Mouse (Mus musculus): ENCODE measurements around the gene Atad3a. TPM values are rescaled to one million over a fixed set of nuclear protein-coding genes. Genes with fewer than 3 reads are reported as not detected.
A peak's percentile ranks its signal among the peaks of the same experiment; 100 is the strongest.

Gene Atad3a
- polyA plus RNA-seq, 1 experiment from 2014 or later = 87.9 TPM

DNA sequence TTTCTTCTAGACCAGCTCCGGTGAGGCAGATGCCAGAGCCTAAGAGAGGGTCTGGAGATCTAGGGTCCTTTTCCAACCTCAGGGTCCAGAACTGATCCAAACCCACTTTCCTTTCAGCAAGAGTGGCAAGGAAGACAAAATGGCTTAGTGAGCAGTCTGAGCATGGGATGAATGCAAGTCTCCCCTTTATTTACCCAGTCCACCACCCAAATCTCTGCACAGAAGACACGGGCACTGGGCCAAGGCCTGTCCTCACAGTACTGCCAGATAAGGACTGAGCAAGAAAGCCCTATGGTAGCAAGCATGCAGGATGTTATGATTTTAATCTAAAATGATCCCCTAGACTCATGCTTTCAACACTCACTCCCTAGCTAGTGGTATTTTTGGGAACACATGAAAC lies 16.9 kb upstream of the Atad3a start:
- H3K4me2 ChIP-seq (ENCODE audit: low read length) = no peak overlapping the region
- 74% methylated on average over 2 of the region's 2 CpGs for WGBS
- H3K4me3 ChIP-seq (ENCODE audit: low read depth, low read length) = no peak overlapping the region
- H3K9ac ChIP-seq (ENCODE audit: low read depth, low read length) = no peak overlapping the region
- peaks cover 12% of the 10 kb centered on the region for H3K4me1 ChIP-seq (ENCODE audit: control insufficient read depth, insufficient read depth, low read length)
- H3K9me3 ChIP-seq (replicated peaks; ENCODE audit: control insufficient read depth, low read length, poor library complexity, severe bottlenecking) = no peaks in the 10 kb centered on the region
- no peak for ATAC-seq
- H3K36me3 ChIP-seq (ENCODE audit: control insufficient read depth, insufficient read depth, low read length) = no peaks in the 10 kb centered on the region
- H3K27ac ChIP-seq (ENCODE audit: low read length) = no peak overlapping the region
- H3K27me3 ChIP-seq (ENCODE audit: control insufficient read depth, insufficient read depth, low read depth, low read length) = peaks cover 4% of the 10 kb centered on the region

DNA sequence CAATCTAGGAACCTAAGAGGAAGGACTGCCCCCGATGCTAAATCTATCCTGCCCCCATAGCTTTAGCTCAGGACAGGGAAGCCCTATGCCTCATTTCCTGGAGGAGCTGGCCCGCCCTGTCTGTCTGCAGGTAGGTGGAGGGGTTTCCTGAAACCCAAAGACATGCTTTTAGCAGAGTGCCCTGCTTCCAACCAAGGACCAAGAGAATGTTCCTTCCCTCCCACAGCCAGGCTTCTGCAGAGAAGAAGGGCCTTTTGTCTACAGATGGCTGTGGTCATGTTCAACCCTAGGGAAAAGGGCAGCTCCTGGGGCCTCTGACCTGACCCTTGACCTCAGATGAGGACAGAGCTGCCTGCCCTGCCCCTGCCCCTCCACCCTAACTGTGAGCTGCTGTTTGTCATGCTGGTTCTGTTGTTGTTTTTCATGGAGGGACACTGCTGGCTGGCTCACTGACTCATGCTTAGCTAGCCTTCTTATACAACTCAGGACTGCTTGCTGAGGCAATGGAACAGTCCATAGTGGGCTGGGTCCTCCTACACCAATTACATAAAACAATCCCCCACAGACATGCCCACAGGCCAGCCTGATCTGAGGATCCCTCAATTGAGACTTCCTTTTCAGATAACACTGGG lies 15.9 kb upstream of the Atad3a start:
- Histone ChIP-seq H3K4me1 (ENCODE audit: control insufficient read depth, insufficient read depth, low read length) (peaks cover 11% of the 10 kb centered on the region), H3K9ac (ENCODE audit: low read depth, low read length) (no peak overlapping the region), H3K4me2 (ENCODE audit: low read length) (no peak overlapping the region), H3K9me3 (replicated peaks; ENCODE audit: control insufficient read depth, low read length, poor library complexity, severe bottlenecking) (no peaks in the 10 kb centered on the region), H3K4me3 (ENCODE audit: low read depth, low read length) (no peak overlapping the region), H3K27me3 (ENCODE audit: control insufficient read depth, insufficient read depth, low read depth, low read length) (peaks cover 4% of the 10 kb centered on the region), H3K27ac (ENCODE audit: low read length) (no peak overlapping the region), H3K36me3 (ENCODE audit: control insufficient read depth, insufficient read depth, low read length) (no peaks in the 10 kb centered on the region)
- ATAC-seq = no peak
- WGBS = 34% methylated on average over 2 of the region's 2 CpGs

DNA sequence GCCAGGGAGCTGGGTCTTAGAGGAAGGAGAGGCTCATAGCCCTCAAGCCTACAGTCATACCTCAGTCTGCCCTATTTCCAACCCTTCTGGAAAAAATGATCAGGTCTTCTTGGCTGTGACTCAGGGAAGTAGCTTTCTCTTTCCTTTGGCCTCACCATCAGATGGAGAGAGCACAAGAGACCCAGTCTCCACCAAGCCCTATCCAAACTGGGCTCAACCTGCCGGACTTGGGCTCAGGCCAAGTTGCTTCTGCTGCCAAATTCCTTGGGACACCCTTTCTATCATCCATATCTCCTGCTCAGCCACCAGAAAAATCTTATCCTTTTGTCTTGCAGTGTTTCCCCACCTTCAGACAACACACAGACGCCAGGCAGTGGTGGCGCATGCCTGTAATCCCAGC lies 15.0 kb upstream of the Atad3a start:
- 79% methylated on average over 3 of the region's 3 CpGs for WGBS
- Histone ChIP-seq H3K4me2 (ENCODE audit: low read length) (no peak overlapping the region), H3K27me3 (ENCODE audit: control insufficient read depth, insufficient read depth, low read depth, low read length) (peaks cover 4% of the 10 kb centered on the region), H3K4me3 (ENCODE audit: low read depth, low read length) (no peak overlapping the region), H3K27ac (ENCODE audit: low read length) (peak overlapping the region; percentile 23), H3K9me3 (replicated peaks; ENCODE audit: control insufficient read depth, low read length, poor library complexity, severe bottlenecking) (no peaks in the 10 kb centered on the region), H3K4me1 (ENCODE audit: control insufficient read depth, insufficient read depth, low read length) (peaks cover 11% of the 10 kb centered on the region), H3K9ac (ENCODE audit: low read depth, low read length) (no peak overlapping the region), H3K36me3 (ENCODE audit: control insufficient read depth, insufficient read depth, low read length) (no peaks in the 10 kb centered on the region)
- no peak for ATAC-seq

DNA sequence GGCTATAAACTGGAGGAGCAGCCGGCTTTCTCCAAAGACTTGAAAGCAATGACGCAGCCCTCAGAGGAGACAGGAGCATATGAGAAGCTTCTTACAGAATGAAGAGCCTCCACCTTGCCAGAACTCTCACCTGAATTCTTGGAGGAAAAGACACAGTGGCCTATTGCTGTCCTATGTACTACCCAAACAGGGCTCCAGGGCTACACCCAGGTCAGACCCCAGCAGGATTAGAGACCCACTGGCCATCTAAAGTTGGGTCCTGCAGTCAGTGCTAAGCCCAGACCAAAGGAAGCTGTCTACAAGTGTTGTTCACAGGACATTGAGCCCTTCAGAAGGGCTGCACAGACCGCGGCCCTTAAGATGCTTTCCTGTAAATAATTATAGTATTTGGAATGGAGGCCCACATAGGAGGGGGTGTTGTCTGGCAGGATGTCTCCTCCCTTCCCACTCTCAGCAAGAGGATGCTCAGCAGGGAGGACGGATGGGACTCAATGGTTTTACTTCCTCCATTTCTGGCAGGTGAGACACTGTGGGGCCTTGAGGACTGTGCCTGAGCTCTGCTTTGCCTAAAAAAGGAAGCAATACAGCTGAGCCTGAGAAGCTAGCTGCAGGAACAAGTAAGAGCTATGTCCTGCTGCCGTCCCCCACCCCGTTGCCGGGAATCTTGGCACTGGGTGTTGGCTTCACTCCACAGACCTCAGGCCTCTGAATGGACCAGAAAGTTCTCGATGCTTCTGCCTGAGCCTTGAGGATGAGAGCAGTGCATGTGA lies 14.3 kb upstream of the Atad3a start:
- peak overlapping the region; percentile 77 for H3K27ac ChIP-seq (ENCODE audit: low read length)
- H3K9ac ChIP-seq (ENCODE audit: low read depth, low read length) = peak overlapping the region; percentile 66
- peaks cover 4% of the 10 kb centered on the region for H3K27me3 ChIP-seq (ENCODE audit: control insufficient read depth, insufficient read depth, low read depth, low read length)
- H3K9me3 ChIP-seq (replicated peaks; ENCODE audit: control insufficient read depth, low read length, poor library complexity, severe bottlenecking) = no peaks in the 10 kb centered on the region
- 56% methylated on average over 9 of the region's 9 CpGs for WGBS
- H3K4me2 ChIP-seq (ENCODE audit: low read length) = peak overlapping the region; percentile 80
- H3K4me3 ChIP-seq (ENCODE audit: low read depth, low read length) = peak overlapping the region; percentile 46
- peaks cover 15% of the 10 kb centered on the region for H3K4me1 ChIP-seq (ENCODE audit: control insufficient read depth, insufficient read depth, low read length)
- no peaks in the 10 kb centered on the region for H3K36me3 ChIP-seq (ENCODE audit: control insufficient read depth, insufficient read depth, low read length)
- ATAC-seq = peak; percentile 6

DNA sequence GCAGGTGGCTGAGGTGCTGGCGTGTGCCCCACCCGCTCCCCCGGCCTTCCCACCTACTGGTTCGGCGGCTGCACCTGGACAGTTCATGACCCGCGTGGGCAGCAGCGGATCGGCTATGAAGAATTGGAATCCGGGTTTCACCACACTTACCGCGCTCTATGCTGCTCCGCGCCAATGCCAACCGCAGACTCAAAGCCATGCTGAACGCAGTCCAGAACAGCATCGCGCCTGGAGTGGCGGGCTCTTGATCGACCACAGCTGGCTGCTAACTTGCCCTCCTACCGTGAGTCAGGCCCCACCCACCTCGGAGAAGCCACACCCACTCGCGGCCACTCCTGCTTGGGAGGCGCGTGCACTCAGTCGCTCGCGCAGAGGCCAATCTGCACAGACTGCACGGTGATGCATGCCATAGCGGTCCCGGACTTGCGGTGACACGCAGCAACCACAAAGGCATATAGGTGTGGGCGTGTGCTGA lies 13.4 kb upstream of the Atad3a start, which contains the start of gene Vwa1:
TSS of gene Vwa1 (minus strand) at position 419 of the 475 bp plus-strand sequence.
- Histone ChIP-seq H3K27me3 (ENCODE audit: control insufficient read depth, insufficient read depth, low read depth, low read length) (peaks cover 4% of the 10 kb centered on the region), H3K9ac (ENCODE audit: low read depth, low read length) (peak within 1 kb of the TSS; percentile 66), H3K27ac (ENCODE audit: low read length) (peak within 1 kb of the TSS; percentile 77), H3K4me1 (ENCODE audit: control insufficient read depth, insufficient read depth, low read length) (peaks cover 15% of the 10 kb centered on the region), H3K4me3 (ENCODE audit: low read depth, low read length) (peak within 1 kb of the TSS; percentile 46), H3K9me3 (replicated peaks; ENCODE audit: control insufficient read depth, low read length, poor library complexity, severe bottlenecking) (no peaks in the 10 kb centered on the region), H3K4me2 (ENCODE audit: low read length) (peak within 1 kb of the TSS; percentile 80), H3K36me3 (ENCODE audit: control insufficient read depth, insufficient read depth, low read length) (no peaks in the 10 kb centered on the region)
- WGBS = 2% methylated on average over 34 of the region's 35 CpGs
- ATAC-seq = peak; percentile 82

DNA sequence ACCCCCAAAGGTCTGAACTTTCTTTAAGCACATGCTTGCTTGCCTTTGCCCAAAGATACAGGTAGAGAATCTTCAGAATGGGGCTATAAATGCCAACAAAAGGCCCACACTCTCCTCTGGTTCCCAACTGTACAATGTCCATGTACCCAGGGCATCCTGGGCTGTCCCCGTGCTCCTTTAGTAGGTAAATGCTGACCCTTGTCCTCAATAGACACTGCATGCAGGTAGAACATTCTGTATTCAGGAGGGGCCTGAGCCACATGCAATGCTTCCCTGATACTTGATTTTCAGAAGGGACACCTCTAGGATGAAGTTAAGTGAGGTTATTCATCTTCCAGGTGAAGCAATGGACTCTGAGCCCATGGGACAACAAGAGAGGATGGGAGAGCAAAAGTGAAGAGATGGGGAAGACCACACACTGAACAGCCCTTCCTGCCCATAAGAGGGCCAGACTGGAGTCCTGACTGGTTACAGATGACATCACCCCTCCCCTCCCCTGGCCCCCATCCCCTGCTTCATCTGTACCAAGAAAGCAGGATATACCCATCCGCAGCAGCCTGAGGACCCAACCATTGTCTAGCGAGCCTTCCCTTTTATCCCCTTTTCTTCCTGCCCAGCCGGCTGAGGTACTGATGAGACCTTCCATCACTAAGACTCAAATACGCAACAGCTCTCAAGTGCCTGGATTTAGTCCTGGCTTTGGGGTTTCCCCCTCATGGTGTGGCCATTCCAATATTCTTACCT lies 12.6 kb upstream of the Atad3a start:
- Histone ChIP-seq H3K27me3 (ENCODE audit: control insufficient read depth, insufficient read depth, low read depth, low read length) (peaks cover 4% of the 10 kb centered on the region), H3K36me3 (ENCODE audit: control insufficient read depth, insufficient read depth, low read length) (no peaks in the 10 kb centered on the region), H3K4me2 (ENCODE audit: low read length) (peak overlapping the region; percentile 80), H3K9me3 (replicated peaks; ENCODE audit: control insufficient read depth, low read length, poor library complexity, severe bottlenecking) (no peaks in the 10 kb centered on the region), H3K4me1 (ENCODE audit: control insufficient read depth, insufficient read depth, low read length) (peaks cover 15% of the 10 kb centered on the region), H3K9ac (ENCODE audit: low read depth, low read length) (peak overlapping the region; percentile 66), H3K27ac (ENCODE audit: low read length) (no peak overlapping the region), H3K4me3 (ENCODE audit: low read depth, low read length) (peak overlapping the region; percentile 46)
- ATAC-seq = no peak
- WGBS = 35% methylated on average over 5 of the region's 5 CpGs

DNA sequence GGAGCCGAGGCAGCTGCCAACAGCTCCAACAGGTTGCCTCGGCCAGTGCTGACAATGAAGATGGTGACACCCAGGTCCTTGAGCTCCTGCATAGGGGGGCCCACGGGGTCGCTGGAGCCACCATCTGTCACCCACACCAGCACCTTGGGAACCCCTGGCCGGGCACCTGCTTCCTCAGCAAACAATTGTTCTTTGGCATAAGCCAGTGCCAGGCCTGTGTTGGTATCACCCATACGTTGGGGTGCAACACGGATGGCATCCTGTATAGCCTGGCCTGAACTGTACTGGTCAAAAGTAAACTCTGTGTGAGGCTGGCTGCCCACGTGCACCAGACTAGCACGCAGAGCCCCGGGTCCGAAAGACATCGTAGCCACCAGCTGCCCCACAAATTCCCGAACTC lies 11.9 kb upstream of the Atad3a start:
- Histone ChIP-seq H3K27ac (ENCODE audit: low read length) (no peak overlapping the region), H3K4me2 (ENCODE audit: low read length) (peak overlapping the region; percentile 12; the same call in 1 of the 2 replicates), H3K27me3 (ENCODE audit: control insufficient read depth, insufficient read depth, low read depth, low read length) (peaks cover 4% of the 10 kb centered on the region), H3K36me3 (ENCODE audit: control insufficient read depth, insufficient read depth, low read length) (no peaks in the 10 kb centered on the region), H3K4me1 (ENCODE audit: control insufficient read depth, insufficient read depth, low read length) (peaks cover 15% of the 10 kb centered on the region), H3K4me3 (ENCODE audit: low read depth, low read length) (no peak overlapping the region), H3K9me3 (replicated peaks; ENCODE audit: control insufficient read depth, low read length, poor library complexity, severe bottlenecking) (no peaks in the 10 kb centered on the region), H3K9ac (ENCODE audit: low read depth, low read length) (peak overlapping the region; percentile 21; the same call in 1 of the 2 replicates)
- 86% methylated on average over 13 of the region's 13 CpGs for WGBS
- ATAC-seq = no peak

DNA sequence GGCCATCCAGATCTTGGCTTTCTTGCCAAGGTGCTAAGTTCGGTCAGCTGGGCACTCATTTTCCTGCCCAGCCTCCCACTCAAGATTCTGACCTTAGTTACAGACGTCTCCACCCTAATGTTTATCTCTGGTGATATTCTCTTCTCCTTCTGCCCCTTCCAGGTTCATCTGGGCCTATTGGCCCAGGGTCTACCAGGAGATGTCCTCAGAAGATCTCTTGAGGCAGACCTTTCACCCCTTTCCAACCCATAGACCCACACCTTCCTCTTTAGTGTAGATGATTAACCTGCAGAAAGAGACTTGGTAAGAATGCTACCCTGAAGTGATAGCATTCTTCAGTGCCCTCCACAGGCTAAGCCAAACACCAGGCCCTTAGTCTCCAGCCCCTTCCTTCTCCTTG lies 10.8 kb upstream of the Atad3a start:
- no peak overlapping the region for H3K4me2 ChIP-seq (ENCODE audit: low read length)
- ATAC-seq = no peak
- no peak overlapping the region for H3K4me3 ChIP-seq (ENCODE audit: low read depth, low read length)
- no peaks in the 10 kb centered on the region for H3K9me3 ChIP-seq (replicated peaks; ENCODE audit: control insufficient read depth, low read length, poor library complexity, severe bottlenecking)
- no peak overlapping the region for H3K27ac ChIP-seq (ENCODE audit: low read length)
- peaks cover 15% of the 10 kb centered on the region for H3K4me1 ChIP-seq (ENCODE audit: control insufficient read depth, insufficient read depth, low read length)
- no peak overlapping the region for H3K9ac ChIP-seq (ENCODE audit: low read depth, low read length)
- no peaks in the 10 kb centered on the region for H3K36me3 ChIP-seq (ENCODE audit: control insufficient read depth, insufficient read depth, low read length)
- peaks cover 4% of the 10 kb centered on the region for H3K27me3 ChIP-seq (ENCODE audit: control insufficient read depth, insufficient read depth, low read depth, low read length)
- 90% methylated on average over 2 of the region's 2 CpGs for WGBS
